Mouse (Mus musculus) hindbrain, embryonic 14.5 days (tissue): Measurements from ENCODE around the gene Klk5. TPM values are rescaled to one million over a fixed set of nuclear protein-coding genes. Genes with fewer than 3 reads are reported as not detected.
A peak's percentile ranks its signal among the peaks of the same experiment; 100 is the strongest.

Experiments
- ATAC-seq: fragments of 200-750 bp; cut with Nextera tagmentation; 2 replicates; pipeline ENCODE4 v1.8.0; 2017; ENCODE audit warnings: moderate number of reproducible peaks, mild to moderate bottlenecking, moderate TSS enrichment, moderate library complexity; ENCODE audit not compliant: low FRiP score
- DNase-seq: peaks from one replicate; pipeline ENCODE4 v3.0.0-alpha.2; 2015; ENCODE audit warnings: low spot score
- H3K27ac ChIP-seq: fragments of 300-500 bp; sonication (generic); 2 replicates; pipeline ENCODE4 v1.5.1; 2014; ENCODE audit warnings: mild to moderate bottlenecking, moderate library complexity
- H3K27me3 ChIP-seq: fragments of 300-500 bp; sonication (generic); 2 replicates; pipeline ENCODE4 v1.6.1; 2014; ENCODE audit warnings: mild to moderate bottlenecking, low read length, mixed read lengths; ENCODE audit not compliant: control insufficient read depth, insufficient read depth
- H3K36me3 ChIP-seq: fragments of 300-500 bp; sonication (generic); replicated peaks from 2 replicates; pipeline ENCODE4 v1.6.1; 2014; ENCODE audit not compliant: control insufficient read depth, insufficient read depth
- H3K4me1 ChIP-seq: fragments of 300-500 bp; sonication (generic); replicated peaks from 2 replicates; pipeline ENCODE4 v1.6.1; 2014; ENCODE audit warnings: antibody characterized with exemption, low read length, mixed read lengths; ENCODE audit not compliant: control insufficient read depth, insufficient read depth
- H3K4me2 ChIP-seq: fragments of 300-500 bp; sonication (generic); replicated peaks from 2 replicates; pipeline ENCODE4 v1.6.1; 2014; ENCODE audit warnings: mild to moderate bottlenecking, moderate library complexity
- H3K4me3 ChIP-seq: fragments of 300-500 bp; sonication (generic); replicated peaks from 2 replicates; pipeline ENCODE4 v1.5.1; 2014; ENCODE audit warnings: mild to moderate bottlenecking, low read length
- H3K9ac ChIP-seq: fragments of 300-500 bp; sonication (generic); 2 replicates; pipeline ENCODE4 v1.6.1; 2014
- H3K9me3 ChIP-seq: fragments of 300-500 bp; sonication (generic); 2 replicates; pipeline ENCODE4 v1.6.1; 2016; ENCODE audit warnings: low read length; ENCODE audit not compliant: control insufficient read depth
- WGBS: fragments of 180-500 bp; shearing (Covaris S2); extraction: QIAGEN DNeasy Blood & Tissue Kit; methylation state at CpG from one replicate; pipeline ENCODE4 v1.1.7; 2014; 5-methylcytosine and 5-hydroxymethylcytosine counted together
- polyA plus RNA-seq: library from polyadenylated mRNA; unstranded; fragments of >200 nt; fragmentation: Nextera tagmentation; extraction: Ambion mirVana; gene quantifications from 2 replicates; pipeline ENCODE4 v1.2.1, GENCODE M21; 2014

Klk5 gene
- polyA plus RNA-seq = not detected in 2 replicates

DNA sequence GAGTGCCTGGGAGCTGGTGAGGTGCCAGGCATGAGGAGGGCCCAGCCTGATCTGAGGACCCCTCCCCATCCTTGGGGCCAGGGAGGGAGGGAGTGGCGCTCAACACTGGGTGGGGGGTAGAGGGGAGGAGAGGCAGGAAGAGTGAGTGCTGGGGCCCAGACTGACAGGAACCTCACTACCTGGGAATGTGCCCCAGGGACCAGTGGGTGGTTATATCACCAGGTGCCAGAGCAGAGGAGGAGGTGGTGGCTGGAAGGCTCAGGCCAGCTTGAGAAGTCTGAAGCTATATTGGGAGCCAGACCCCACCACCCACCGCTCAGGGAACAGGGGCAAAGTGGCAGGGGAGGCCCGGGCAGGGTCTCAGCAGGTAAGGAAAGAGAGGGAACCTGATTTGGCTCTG lies at the start of gene Klk5:
Gene Klk5 (plus strand): TSS at position 271 of the 400 bp plus-strand sequence.
- Histone ChIP-seq H3K4me1 (no peaks in the 10 kb centered on the region), H3K36me3 (no peaks in the 10 kb centered on the region), H3K9ac (no peak within 1 kb of the TSS), H3K4me3 (no peak within 1 kb of the TSS), H3K4me2 (no peak within 1 kb of the TSS), H3K9me3 (no peaks in the 10 kb centered on the region), H3K27ac (no peak within 1 kb of the TSS), H3K27me3 (no peaks in the 10 kb centered on the region)
- ATAC-seq (no peak), DNase-seq (no peak)
- 70% methylated on average over 3 of the region's 3 CpGs for WGBS

DNA sequence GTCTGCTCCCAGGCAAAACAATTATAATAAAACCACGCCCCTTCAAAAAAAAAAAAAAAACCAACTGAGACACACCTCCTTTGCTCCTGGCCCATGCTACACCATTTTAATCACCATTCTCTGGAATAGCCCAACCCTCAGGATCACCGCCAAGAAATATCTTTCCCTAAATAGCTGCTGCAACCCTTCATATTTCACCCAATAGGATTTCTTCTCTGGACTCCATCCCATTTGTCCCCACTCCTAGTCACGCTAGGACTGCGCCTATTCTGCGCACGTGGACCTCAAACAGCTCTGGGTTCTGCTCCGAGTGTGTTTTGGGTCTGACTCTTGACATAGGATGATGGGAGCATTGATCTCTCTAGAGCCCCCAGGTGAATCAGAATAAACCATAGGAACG lies 45.4 kb upstream of the Klk5 start:
- H3K36me3 ChIP-seq = no peaks in the 10 kb centered on the region
- H3K27ac ChIP-seq = no peak overlapping the region
- ATAC-seq (no peak), DNase-seq (no peak)
- peak overlapping the region; percentile 61 for H3K9ac ChIP-seq
- H3K4me1 ChIP-seq = peaks cover 10% of the 10 kb centered on the region
- peaks cover 42% of the 10 kb centered on the region for H3K27me3 ChIP-seq
- no peaks in the 10 kb centered on the region for H3K9me3 ChIP-seq
- H3K4me3 ChIP-seq = peak overlapping the region; percentile 46
- 7% methylated on average over 8 of the region's 8 CpGs for WGBS
- H3K4me2 ChIP-seq = peak overlapping the region; percentile 77

DNA sequence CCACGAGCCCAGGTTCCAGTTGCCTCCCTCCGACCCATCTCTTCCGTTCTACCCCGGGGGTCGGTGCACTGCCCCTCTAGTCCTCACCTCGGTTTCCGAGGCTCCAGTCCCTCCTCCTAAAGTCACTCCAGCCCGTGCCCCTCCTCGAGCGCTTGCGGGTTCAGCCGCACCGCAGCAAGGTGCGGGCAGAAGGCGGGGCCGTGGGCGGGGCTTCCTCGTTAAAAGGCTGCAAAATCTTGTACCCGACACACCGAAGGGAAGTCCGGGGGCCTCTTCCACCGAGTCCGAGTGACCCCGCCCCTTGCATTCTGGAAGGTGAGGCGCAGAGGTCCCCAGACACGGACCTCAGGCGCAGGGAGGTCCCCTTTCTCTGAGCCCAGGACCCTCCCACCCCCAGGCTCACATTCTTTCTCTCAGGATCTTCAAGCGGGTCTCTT lies 44.4 kb upstream of the Klk5 start, which contains the start of gene Klk8:
Gene Klk8 (plus strand): TSS at position 245 of the 437 bp plus-strand sequence.
- H3K27me3 ChIP-seq = peaks cover 42% of the 10 kb centered on the region
- no peak within 1 kb of the TSS for H3K27ac ChIP-seq
- peak within 1 kb of the TSS; percentile 77 for H3K4me2 ChIP-seq
- ATAC-seq = peak; percentile 19; the same call in 1 of the 2 replicates
- peak within 1 kb of the TSS; percentile 46 for H3K4me3 ChIP-seq
- no peaks in the 10 kb centered on the region for H3K9me3 ChIP-seq
- peaks cover 10% of the 10 kb centered on the region for H3K4me1 ChIP-seq
- no peaks in the 10 kb centered on the region for H3K36me3 ChIP-seq
- H3K9ac ChIP-seq = peak within 1 kb of the TSS; percentile 61
- WGBS = 1% methylated on average over 28 of the region's 28 CpGs
- no peak for DNase-seq

DNA sequence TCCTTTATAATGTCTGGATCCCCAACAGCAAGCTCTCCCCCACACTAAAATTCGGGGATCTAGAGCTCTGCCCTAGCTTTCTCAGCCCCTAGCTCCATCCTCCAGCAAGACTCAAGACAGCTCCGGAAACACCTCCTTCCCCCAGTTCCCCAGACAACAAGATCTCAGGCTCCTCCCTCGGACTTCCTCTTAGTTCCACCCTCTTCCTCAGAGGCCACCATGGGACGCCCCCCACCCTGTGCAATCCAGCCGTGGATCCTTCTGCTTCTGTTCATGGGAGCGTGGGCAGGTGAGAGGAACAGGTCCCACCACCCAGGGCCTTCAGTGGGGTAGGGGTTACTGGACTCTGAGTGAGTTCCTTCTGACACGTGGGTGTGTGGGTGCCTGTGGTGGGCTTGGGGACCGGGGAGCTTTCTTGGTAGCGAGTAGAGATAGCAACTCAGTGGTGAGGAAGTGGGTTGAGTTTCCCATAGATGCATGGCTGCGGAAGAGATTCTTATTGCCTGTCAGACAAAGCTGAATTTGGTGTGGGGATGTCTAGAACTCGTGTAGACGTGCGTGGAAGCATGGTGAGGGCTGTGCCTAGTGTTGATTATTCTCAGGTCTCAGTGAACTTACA lies 43.8 kb upstream of the Klk5 start:
- Histone ChIP-seq H3K27ac (no peak overlapping the region), H3K4me2 (peak overlapping the region; percentile 77), H3K4me3 (peak overlapping the region; percentile 46), H3K9me3 (no peaks in the 10 kb centered on the region), H3K4me1 (peaks cover 10% of the 10 kb centered on the region), H3K9ac (no peak overlapping the region), H3K36me3 (no peaks in the 10 kb centered on the region), H3K27me3 (peaks cover 42% of the 10 kb centered on the region)
- no peak for DNase-seq
- WGBS = 38% methylated on average over 13 of the region's 13 CpGs
- peak; percentile 28; the same call in 1 of the 2 replicates for ATAC-seq

DNA sequence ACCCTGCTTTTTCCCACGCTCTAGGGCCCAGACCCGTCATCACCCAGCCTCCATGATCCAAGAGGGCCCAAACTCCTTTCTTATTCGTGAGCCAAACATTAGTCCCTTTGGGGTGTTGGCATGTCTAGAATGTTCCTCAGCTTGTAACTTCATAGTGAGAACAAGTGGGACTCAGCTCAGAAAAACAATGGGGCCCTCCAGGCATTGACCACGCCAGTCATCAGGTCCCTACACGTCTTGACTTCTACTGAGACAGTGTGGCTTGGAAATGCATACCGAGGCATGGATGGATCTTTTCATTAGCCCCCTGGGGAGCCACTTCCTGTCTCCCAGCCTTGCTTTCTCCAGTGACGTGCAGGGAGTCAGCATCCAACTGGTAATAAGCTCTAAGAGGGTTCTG lies 41.9 kb upstream of the Klk5 start:
- 70% methylated on average over 7 of the region's 7 CpGs for WGBS
- ATAC-seq = no peak

DNA sequence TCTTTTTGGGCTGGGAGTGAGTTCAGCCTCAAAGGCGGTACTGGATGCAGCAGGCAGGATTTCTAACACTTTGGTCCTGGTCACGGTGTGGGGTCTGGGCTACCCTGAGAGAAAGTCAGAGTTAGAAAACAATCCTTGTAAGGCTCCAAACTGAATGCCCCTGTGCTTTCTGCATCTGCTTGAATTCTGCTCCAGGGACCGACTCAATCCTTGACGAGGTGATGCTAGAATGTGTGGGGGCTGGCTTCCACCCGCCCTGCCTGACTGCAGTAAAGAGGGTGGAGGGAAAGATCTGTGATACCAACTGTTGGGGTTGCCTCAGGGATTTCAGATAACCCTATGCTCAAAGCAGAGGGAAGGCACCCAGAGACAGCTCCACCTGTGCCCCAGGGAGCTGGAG lies 30.8 kb upstream of the Klk5 start, which contains the start of gene Klk7:
Gene Klk7 (plus strand): TSS at position 301 of the 400 bp plus-strand sequence.
- H3K27me3 ChIP-seq = no peaks in the 10 kb centered on the region
- no peak within 1 kb of the TSS for H3K9ac ChIP-seq
- DNase-seq = no peak
- no peaks in the 10 kb centered on the region for H3K9me3 ChIP-seq
- no peak within 1 kb of the TSS for H3K27ac ChIP-seq
- no peak within 1 kb of the TSS for H3K4me3 ChIP-seq
- WGBS = 64% methylated on average over 5 of the region's 5 CpGs
- no peak for ATAC-seq
- H3K4me1 ChIP-seq = no peaks in the 10 kb centered on the region
- no peak within 1 kb of the TSS for H3K4me2 ChIP-seq
- H3K36me3 ChIP-seq = no peaks in the 10 kb centered on the region

More for the DNA sequence above, 41.9 kb upstream of the Klk5 start:
- Histone ChIP-seq H3K9ac (no peak overlapping the region), H3K27me3 (peaks cover 36% of the 10 kb centered on the region), H3K36me3 (no peaks in the 10 kb centered on the region), H3K4me1 (peaks cover 10% of the 10 kb centered on the region), H3K27ac (no peak overlapping the region), H3K4me3 (no peak overlapping the region), H3K4me2 (no peak overlapping the region), H3K9me3 (no peaks in the 10 kb centered on the region)
- no peak for DNase-seq

GRCm38 (mm10) chr7:43815211-43815610 lies 26.6 kb upstream of the Klk5 start:
- DNase-seq (no peak), ATAC-seq (no peak)
- H3K9me3 ChIP-seq = no peaks in the 10 kb centered on the region
- H3K4me3 ChIP-seq = no peak overlapping the region
- no peak overlapping the region for H3K27ac ChIP-seq
- 93% methylated on average over 7 of the region's 7 CpGs for WGBS
- H3K4me1 ChIP-seq = no peaks in the 10 kb centered on the region
- no peak overlapping the region for H3K4me2 ChIP-seq
- no peaks in the 10 kb centered on the region for H3K36me3 ChIP-seq
- no peak overlapping the region for H3K9ac ChIP-seq
- H3K27me3 ChIP-seq = no peaks in the 10 kb centered on the region

DNA sequence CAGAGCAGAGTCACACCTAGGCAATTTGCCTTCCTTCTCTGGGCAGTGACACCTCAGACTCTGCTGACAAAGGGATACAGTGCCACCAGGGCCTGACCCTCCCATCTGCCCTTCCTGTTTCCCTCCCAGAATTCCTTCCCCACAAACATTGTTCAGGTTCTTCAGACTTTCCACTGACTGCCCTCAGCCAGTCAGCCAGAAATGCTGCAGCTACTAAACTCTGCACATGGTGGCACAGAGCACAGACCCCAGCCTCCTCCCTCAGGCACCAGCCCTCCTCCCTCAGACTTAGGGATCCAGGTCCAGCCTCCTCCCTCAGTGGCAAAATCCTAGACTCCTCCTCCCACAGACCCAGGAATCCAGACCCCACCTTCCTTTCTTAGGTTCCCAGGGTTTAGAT lies 25.0 kb upstream of the Klk5 start:
- Histone ChIP-seq H3K4me3 (no peak overlapping the region), H3K9me3 (no peaks in the 10 kb centered on the region), H3K27ac (no peak overlapping the region), H3K4me1 (no peaks in the 10 kb centered on the region), H3K36me3 (no peaks in the 10 kb centered on the region), H3K9ac (no peak overlapping the region), H3K27me3 (no peaks in the 10 kb centered on the region), H3K4me2 (no peak overlapping the region)
- DNase-seq = no peak
- ATAC-seq = no peak

GRCm38 (mm10) chr7:43821581-43821980 lies 20.2 kb upstream of the Klk5 start:
- no peak for ATAC-seq
- H3K9me3 ChIP-seq = no peaks in the 10 kb centered on the region
- H3K4me3 ChIP-seq = no peak overlapping the region
- no peak for DNase-seq
- no peaks in the 10 kb centered on the region for H3K27me3 ChIP-seq
- H3K36me3 ChIP-seq = no peaks in the 10 kb centered on the region
- H3K9ac ChIP-seq = no peak overlapping the region
- H3K4me2 ChIP-seq = no peak overlapping the region
- no peaks in the 10 kb centered on the region for H3K4me1 ChIP-seq
- H3K27ac ChIP-seq = no peak overlapping the region
- 95% methylated on average over 7 of the region's 7 CpGs for WGBS
